Mouse (Mus musculus) hindbrain, embryonic 13.5 days (tissue): Measurements from ENCODE around the gene Sept3. TPM values are rescaled to one million over a fixed set of nuclear protein-coding genes. Genes with fewer than 3 reads are reported as not detected.

Experiments
- ATAC-seq: fragments of 200-750 bp; cut with Nextera tagmentation; 2 replicates; pipeline ENCODE4 v1.8.0; 2017; ENCODE audit warnings: moderate TSS enrichment; ENCODE audit not compliant: low FRiP score
- H3K27ac ChIP-seq: fragments of 300-500 bp; sonication (generic); 2 replicates; pipeline ENCODE4 v1.5.1; 2015; ENCODE audit warnings: inconsistent platforms, mild to moderate bottlenecking, moderate library complexity
- H3K27me3 ChIP-seq: fragments of 300-500 bp; sonication (generic); 2 replicates; pipeline ENCODE4 v1.6.1; 2015; ENCODE audit warnings: mild to moderate bottlenecking, inconsistent platforms
- H3K36me3 ChIP-seq: fragments of 300-500 bp; sonication (generic); 2 replicates; pipeline ENCODE4 v1.6.1; 2015; ENCODE audit warnings: mild to moderate bottlenecking, inconsistent platforms
- H3K4me1 ChIP-seq: fragments of 300-500 bp; sonication (generic); replicated peaks from 2 replicates; pipeline ENCODE4 v1.6.1; 2015; ENCODE audit warnings: inconsistent platforms
- H3K4me2 ChIP-seq: fragments of 300-500 bp; sonication (generic); 2 replicates; pipeline ENCODE4 v1.6.1; 2015; ENCODE audit warnings: inconsistent platforms, mild to moderate bottlenecking, moderate library complexity
- H3K4me3 ChIP-seq: fragments of 300-500 bp; sonication (generic); 2 replicates; pipeline ENCODE4 v1.5.1; 2015; ENCODE audit warnings: mild to moderate bottlenecking, inconsistent platforms
- H3K9ac ChIP-seq: fragments of 300-500 bp; sonication (generic); 2 replicates; pipeline ENCODE4 v1.6.1; 2015; ENCODE audit warnings: mild to moderate bottlenecking, inconsistent platforms
- H3K9me3 ChIP-seq: fragments of 300-500 bp; sonication (generic); 2 replicates; pipeline ENCODE4 v1.6.1; 2016; ENCODE audit warnings: inconsistent platforms
- WGBS: fragments of 180-500 bp; shearing (Covaris S2); methylation state at CpG from one replicate; pipeline ENCODE4 v1.1.7; 2015; 5-methylcytosine and 5-hydroxymethylcytosine counted together
- polyA plus RNA-seq: library from polyadenylated mRNA; unstranded; fragments of >200 nt; fragmentation: Nextera tagmentation; extraction: Ambion mirVana; gene quantifications from 2 replicates; pipeline ENCODE4 v1.2.1, GENCODE M21; 2015

Sept3 gene
- polyA plus RNA-seq, 1 experiment from 2014 or later, result 346 TPM

DNA sequence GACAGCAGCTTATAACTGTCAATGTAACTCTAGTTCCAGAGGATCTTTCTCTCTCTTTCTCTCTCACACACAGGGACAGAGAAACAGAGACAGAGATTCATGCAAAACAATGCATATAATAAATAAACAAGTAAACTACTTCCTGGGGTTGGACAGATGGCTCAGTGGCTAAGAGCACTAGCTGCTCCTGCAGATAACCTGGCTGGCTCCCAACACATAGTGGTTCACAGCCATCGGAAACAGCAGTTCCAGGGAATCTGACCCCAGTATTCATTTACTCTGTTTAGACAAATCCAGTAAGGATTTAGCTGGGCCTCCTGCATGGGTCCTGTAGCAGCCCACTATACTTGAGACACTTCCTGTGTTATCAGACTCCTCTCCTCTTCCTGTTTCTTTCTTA, 44.9 kb downstream of the Sept3 start:
- Histone ChIP-seq H3K9ac (no peak overlapping the region), H3K4me1 (peaks cover 4% of the 10 kb centered on the region)
- WGBS, result 87% methylated on average over 1 of the region's 1 CpGs

DNA sequence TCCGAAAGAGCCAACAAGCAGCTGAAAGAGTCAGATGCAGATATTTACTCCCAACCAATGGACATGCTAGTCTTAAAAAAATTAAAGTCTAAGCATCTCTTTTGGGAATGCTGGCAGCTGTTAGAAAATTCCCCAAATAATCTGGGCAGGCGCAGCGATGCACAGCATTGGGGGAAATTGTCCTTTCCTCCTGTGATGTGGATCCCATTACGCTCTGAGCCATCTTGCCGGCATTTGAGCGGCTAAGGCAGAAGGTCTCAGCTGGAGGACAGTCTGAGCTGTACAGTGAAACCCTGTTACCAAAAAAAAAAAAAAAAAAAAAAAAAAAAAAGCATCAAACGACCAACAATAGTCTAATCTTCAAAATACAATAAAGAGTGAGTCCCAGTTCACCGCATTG, 47.5 kb downstream of the Sept3 start:
- Histone ChIP-seq H3K27me3 (no peaks in the 10 kb centered on the region), H3K4me3 (no peak overlapping the region), H3K4me1 (peaks cover 4% of the 10 kb centered on the region), H3K36me3 (no peaks in the 10 kb centered on the region), H3K9me3 (no peaks in the 10 kb centered on the region), H3K9ac (no peak overlapping the region), H3K27ac (no peak overlapping the region), H3K4me2 (no peak overlapping the region)
- 70% methylated on average over 8 of the region's 8 CpGs for WGBS
- no peak for ATAC-seq

More for the DNA sequence above, 44.9 kb downstream of the Sept3 start:
- Histone ChIP-seq H3K27me3 (no peaks in the 10 kb centered on the region), H3K4me2 (no peak overlapping the region), H3K36me3 (no peaks in the 10 kb centered on the region), H3K9me3 (no peaks in the 10 kb centered on the region), H3K27ac (no peak overlapping the region), H3K4me3 (no peak overlapping the region)
- no peak for ATAC-seq

DNA sequence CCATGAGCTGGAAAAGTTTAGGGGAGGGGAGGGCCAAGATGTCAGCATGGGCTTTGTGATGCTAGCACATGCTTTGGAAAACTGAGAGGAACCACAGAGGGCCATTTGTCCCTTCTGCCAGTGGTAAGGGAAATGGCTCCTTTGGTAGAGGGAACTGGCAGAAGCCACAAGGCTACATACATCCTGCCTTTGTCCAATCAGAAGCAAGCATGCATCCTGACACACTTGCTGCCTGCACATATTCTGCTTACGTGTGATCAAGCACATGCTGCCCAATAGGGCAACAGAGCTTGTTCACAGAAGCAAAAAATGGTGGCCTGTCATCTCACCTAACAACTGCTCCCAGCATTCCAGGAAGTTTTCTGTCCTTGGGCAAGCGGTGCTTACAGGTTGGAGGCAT, 50.7 kb downstream of the Sept3 start:
- no peak overlapping the region for H3K27ac ChIP-seq
- no peak for ATAC-seq
- H3K4me1 ChIP-seq, result peaks cover 4% of the 10 kb centered on the region
- no peak overlapping the region for H3K4me3 ChIP-seq
- WGBS, result 77% methylated on average over 2 of the region's 2 CpGs
- H3K4me2 ChIP-seq, result no peak overlapping the region
- no peak overlapping the region for H3K9ac ChIP-seq
- H3K36me3 ChIP-seq, result peaks cover 15% of the 10 kb centered on the region
- no peaks in the 10 kb centered on the region for H3K27me3 ChIP-seq
- H3K9me3 ChIP-seq, result no peaks in the 10 kb centered on the region

DNA sequence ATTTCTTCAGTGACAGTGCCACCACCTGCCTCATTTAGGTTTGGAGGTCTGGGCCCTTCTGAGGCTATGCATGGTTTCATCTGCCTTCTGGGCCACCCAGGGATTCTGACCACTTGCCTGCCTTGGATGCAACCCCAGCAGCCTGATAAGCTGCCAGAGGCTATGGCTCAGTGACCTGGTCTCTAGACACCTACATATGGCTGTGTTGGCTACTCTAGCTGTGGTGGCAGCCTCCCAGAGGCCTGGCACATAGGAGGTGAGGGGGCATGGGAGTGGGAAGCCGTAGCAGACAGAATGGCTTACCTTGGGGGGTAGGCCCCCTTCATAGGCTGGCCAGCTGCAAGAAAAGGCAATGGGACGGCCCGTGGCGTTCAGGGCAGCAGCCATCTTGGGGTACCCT, 60.5 kb downstream of the Sept3 start:
- Histone ChIP-seq H3K27me3 (peaks cover 8% of the 10 kb centered on the region), H3K4me1 (peaks cover 21% of the 10 kb centered on the region), H3K4me2 (no peak overlapping the region), H3K27ac (no peak overlapping the region), H3K9me3 (no peaks in the 10 kb centered on the region), H3K9ac (no peak overlapping the region), H3K36me3 (peaks cover 32% of the 10 kb centered on the region), H3K4me3 (no peak overlapping the region)
- 93% methylated on average over 4 of the region's 4 CpGs for WGBS
- no peak for ATAC-seq

DNA sequence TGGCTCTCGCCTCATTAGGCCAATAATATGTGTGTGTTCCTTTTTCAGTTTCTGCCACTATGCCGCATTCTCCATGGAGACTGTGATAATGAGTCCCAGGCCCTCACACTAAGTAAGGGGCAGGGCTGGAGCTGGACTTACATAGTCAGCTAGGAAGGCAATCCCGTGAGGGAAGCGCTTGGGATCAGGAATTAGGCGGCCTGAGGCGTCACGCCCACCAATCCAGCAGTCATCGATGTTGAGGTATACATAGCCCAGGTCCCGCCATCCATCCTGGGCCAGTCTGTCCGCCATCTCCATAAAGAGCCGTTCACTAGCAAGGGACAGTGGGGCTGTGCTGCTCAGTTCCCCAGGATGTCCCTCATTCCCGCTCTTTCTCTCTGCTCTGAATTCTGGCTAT, 61.9 kb downstream of the Sept3 start:
- Histone ChIP-seq H3K36me3 (peaks cover 29% of the 10 kb centered on the region), H3K9me3 (no peaks in the 10 kb centered on the region), H3K27me3 (peaks cover 20% of the 10 kb centered on the region), H3K4me3 (no peak overlapping the region), H3K4me1 (peaks cover 25% of the 10 kb centered on the region), H3K27ac (no peak overlapping the region), H3K4me2 (no peak overlapping the region), H3K9ac (peak overlapping the region; percentile 39; the same call in 1 of the 2 replicates)
- 69% methylated on average over 12 of the region's 12 CpGs for WGBS
- ATAC-seq, result no peak

DNA sequence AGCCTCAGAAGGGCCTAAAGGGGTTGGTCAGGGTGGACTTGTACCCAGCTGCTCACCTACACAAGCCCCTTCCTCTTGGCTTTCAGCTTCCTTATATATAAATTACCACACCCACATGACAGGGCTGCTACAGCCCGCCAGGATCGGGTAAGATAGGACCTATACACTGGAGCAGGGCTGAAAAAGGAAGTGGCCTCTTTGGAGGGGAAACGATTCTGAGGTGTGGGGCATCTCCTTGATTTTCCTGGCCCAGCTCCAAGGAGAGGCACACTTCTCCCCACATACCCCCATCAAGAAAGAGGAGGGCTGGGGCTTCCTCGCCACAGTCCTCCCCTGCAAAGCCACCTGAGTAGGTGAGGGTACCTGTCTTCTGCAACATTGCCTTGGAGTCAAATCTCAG, 63.2 kb downstream of the Sept3 start:
- Histone ChIP-seq H3K4me1 (peaks cover 25% of the 10 kb centered on the region), H3K9ac (peak overlapping the region; percentile 78), H3K4me2 (peak overlapping the region; percentile 65), H3K4me3 (peak overlapping the region; percentile 56), H3K36me3 (peaks cover 20% of the 10 kb centered on the region), H3K27ac (no peak overlapping the region), H3K27me3 (peaks cover 24% of the 10 kb centered on the region), H3K9me3 (no peaks in the 10 kb centered on the region)
- WGBS, result 59% methylated on average over 4 of the region's 4 CpGs
- ATAC-seq, result no peak

DNA sequence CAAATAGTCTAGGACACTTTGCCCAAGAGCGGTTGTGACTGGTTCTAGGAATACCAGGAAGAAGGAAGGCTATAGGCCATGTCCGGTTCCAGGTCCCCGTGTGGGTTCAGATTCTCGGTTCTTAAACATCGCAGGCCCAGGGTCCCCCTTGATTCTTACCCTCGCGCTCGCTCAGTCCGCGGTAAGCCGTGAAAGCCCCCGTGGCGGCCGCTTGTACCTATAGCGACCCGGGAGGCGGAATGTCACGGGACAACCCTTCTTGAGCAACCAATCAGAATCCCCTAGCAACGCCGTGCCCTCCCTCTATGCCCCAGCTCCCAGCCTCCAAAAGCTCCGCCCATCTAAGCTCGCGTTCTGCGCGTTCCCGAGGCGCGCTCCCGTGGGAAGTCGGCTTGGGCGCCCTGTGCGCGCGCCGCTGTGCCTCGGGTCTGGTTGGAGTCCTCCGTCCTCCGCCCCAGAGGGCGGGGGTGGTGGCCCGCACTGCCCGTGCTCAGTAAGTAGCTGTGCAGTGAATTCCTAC, 64.0 kb downstream of the Sept3 start, which contains the start of the genes Naga, Pheta2 and Smdt1:
Naga (minus strand) TSS at position 333 of the 520 bp plus-strand sequence.
Pheta2 (plus strand) TSS at position 350 of the 520 bp plus-strand sequence.
Smdt1 (plus strand) TSS at position 367 of the 520 bp plus-strand sequence.
- peak; percentile 92 for ATAC-seq
- Histone ChIP-seq H3K27ac (peak within 1 kb of the TSS; percentile 59), H3K27me3 (peaks cover 24% of the 10 kb centered on the region), H3K9me3 (no peaks in the 10 kb centered on the region), H3K4me1 (peaks cover 25% of the 10 kb centered on the region), H3K4me3 (peak within 1 kb of the TSS; percentile 56), H3K9ac (peak within 1 kb of the TSS; percentile 78), H3K4me2 (peak within 1 kb of the TSS; percentile 65), H3K36me3 (peaks cover 17% of the 10 kb centered on the region)
- WGBS, result under 1% methylated on average over 41 of the region's 41 CpGs

DNA sequence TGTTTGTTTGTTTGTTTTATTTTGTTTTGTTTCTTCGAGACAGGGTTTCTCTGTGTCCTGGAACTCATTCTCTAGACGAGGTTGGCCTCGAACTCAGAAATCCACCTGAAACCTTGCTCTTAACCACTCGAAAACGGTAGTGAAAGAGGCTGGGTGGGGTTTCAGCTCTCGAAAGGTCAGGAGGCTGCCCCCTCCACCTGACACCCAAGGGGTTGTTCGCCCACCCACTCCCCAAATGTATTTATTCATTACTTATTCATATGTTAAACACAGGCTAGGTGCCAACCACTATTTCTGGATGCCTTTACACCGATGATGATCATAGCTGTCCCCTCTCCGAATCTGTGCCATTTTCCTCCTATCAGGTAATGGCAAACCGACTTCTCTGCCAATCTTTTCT, 64.5 kb downstream of the Sept3 start:
- ATAC-seq, result no peak
- peaks cover 17% of the 10 kb centered on the region for H3K36me3 ChIP-seq
- H3K4me2 ChIP-seq, result peak overlapping the region; percentile 65
- 54% methylated on average over 10 of the region's 10 CpGs for WGBS
- peaks cover 24% of the 10 kb centered on the region for H3K27me3 ChIP-seq
- H3K4me3 ChIP-seq, result peak overlapping the region; percentile 56
- no peaks in the 10 kb centered on the region for H3K9me3 ChIP-seq
- H3K9ac ChIP-seq, result peak overlapping the region; percentile 78
- peaks cover 25% of the 10 kb centered on the region for H3K4me1 ChIP-seq
- peak overlapping the region; percentile 59; the same call in 1 of the 2 replicates for H3K27ac ChIP-seq

DNA sequence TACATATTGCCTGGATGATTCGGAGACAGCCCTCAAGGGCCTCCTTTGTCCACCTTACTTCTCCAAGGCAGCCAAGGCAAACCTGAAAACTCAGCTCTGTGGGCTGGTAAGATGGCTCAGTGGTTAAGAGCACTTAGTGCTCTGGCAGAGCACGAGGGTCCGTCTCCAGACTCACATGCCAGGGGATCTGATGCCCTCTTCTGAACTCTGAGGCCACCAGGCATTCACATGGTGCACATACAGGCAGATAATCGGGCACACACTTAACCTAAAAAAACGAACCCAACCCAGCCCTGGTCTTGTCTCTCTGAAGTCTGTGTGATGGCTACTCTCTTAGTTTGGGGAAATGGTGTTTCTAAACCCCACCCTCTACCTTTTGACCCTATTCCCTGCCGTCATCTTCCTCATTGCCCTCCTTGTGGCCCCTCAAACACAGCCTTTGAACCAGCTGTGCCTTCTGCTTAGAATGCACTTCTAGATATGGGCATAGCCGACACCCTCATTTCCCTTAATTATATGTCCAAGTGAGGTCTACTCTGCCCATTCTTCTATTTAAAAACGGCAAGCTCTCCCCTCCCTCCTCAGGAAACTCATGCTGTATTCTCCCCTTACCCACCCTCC, 65.1 kb downstream of the Sept3 start:
- ATAC-seq, result no peak
- Histone ChIP-seq H3K9ac (no peak overlapping the region), H3K4me3 (no peak overlapping the region), H3K4me2 (no peak overlapping the region), H3K4me1 (peaks cover 25% of the 10 kb centered on the region), H3K36me3 (peaks cover 11% of the 10 kb centered on the region), H3K27me3 (peaks cover 24% of the 10 kb centered on the region), H3K9me3 (no peaks in the 10 kb centered on the region), H3K27ac (no peak overlapping the region)
- WGBS, result 82% methylated on average over 8 of the region's 8 CpGs

DNA sequence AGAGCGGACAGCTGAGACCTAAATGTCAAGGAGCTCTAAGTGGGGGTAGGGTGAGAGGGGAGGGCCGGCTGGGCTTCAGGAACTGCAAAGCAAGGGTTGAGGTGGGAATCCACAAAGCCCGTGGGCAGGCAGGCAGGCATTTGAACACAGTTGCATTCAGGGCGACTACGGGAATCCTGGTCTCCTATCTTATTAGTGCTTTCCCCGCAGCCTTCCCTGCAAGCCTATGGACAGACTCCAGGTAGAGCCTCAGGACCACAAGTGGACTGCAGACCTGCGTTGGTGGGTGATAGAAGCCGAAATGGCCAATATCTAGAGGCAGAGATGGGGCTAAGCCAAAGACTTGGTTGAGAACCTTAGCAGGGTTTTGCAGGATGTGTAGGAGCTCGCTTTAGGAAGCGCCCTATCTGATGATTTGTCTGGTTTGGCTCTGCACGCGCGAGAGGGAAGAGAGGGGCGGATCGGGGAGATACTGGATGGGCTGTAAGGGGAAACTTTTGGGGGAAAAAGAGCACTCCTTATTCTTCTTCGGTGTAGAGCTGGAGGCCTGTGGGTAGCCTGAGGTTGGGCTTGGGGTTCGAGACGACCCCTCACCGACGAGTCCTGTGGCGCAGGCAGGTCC, 65.8 kb downstream of the Sept3 start:
- WGBS, result 48% methylated on average over 21 of the region's 21 CpGs
- no peak for ATAC-seq
- Histone ChIP-seq H3K36me3 (peaks cover 4% of the 10 kb centered on the region; the same call in 1 of the 2 replicates), H3K4me3 (peak overlapping the region; percentile 34), H3K9ac (peak overlapping the region; percentile 66; the same call in 1 of the 2 replicates), H3K4me1 (peaks cover 25% of the 10 kb centered on the region), H3K4me2 (peak overlapping the region; percentile 53), H3K27me3 (peaks cover 24% of the 10 kb centered on the region), H3K9me3 (no peaks in the 10 kb centered on the region), H3K27ac (no peak overlapping the region)

DNA sequence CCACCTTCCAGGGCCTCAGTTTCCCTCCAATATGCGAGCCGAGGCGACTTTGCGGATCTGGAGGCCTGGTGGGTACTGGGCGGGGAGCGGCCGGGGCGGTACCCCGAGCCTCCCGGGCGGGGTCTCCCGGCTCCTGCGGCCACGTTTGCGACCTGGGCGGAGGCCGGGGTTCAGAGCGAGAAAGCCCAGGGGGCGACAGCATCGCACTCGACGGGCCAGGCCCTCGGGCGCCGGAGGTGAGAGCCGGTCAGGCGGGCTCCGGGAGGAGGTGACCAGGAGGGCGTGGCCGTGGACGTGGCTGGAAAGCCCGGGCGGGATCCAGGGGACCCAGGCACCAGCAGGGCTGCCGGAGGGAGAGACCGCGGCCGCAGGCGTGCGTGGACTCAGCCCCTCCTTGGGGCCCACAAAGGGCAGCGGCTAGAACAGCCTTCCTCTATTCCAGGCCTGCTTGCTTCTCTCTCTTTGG, 66.4 kb downstream of the Sept3 start:
- peak overlapping the region; percentile 53 for H3K4me2 ChIP-seq
- peak overlapping the region; percentile 31 for H3K27ac ChIP-seq
- peaks cover 25% of the 10 kb centered on the region for H3K4me1 ChIP-seq
- no peak for ATAC-seq
- no peaks in the 10 kb centered on the region; the same call in 1 of the 2 replicates for H3K36me3 ChIP-seq
- peak overlapping the region; percentile 66 for H3K9ac ChIP-seq
- H3K9me3 ChIP-seq, result no peaks in the 10 kb centered on the region
- 3% methylated on average over 38 of the region's 40 CpGs for WGBS
- peaks cover 24% of the 10 kb centered on the region for H3K27me3 ChIP-seq
- peak overlapping the region; percentile 34 for H3K4me3 ChIP-seq
